Mouse (Mus musculus): ENCODE measurements at regions not wholly inside any gene's neighbourhood (a gene's known extent, or its start where the extent isn't known, plus 50 kb on each side); places are given as distances from the start of the nearest gene placed in this dataset.

- TF ChIP-seq POLR2A (IDR thresholded peaks at IDR 0.05; ENCODE audit: low read depth, low read length) (no peak), CTCF (IDR thresholded peaks at IDR 0.05; ENCODE audit: extremely low read depth, insufficient read length, insufficient replicate concordance, low read depth, low read length) (no peak)
- WGBS = 78% methylated on average over 3 of the region's 3 CpGs
- no peak overlapping the region for H3K4me3 ChIP-seq (ENCODE audit: low read depth, low read length)
- H3K36me3 ChIP-seq (ENCODE audit: control insufficient read depth, insufficient read depth, low read length) = no peaks in the 10 kb centered on the region
- H3K4me1 ChIP-seq (ENCODE audit: control insufficient read depth, insufficient read depth, insufficient read length, low read length) = no peaks in the 10 kb centered on the region
- no peaks in the 10 kb centered on the region for H3K27me3 ChIP-seq (ENCODE audit: control insufficient read depth, insufficient read depth, low read length)
- H3K27ac ChIP-seq (ENCODE audit: insufficient read depth, low read depth, low read length) = no peak overlapping the region
Observed at GRCm38 (mm10) chr2:79557361-79557760, 77.8 kb upstream of the Itprid2 start.

GRCm38 (mm10) chr2:79566280-79566933, 68.7 kb upstream of the Itprid2 start:
- no peak overlapping the region for H3K4me3 ChIP-seq (ENCODE audit: low read depth, low read length)
- no peaks in the 10 kb centered on the region for H3K36me3 ChIP-seq (ENCODE audit: control insufficient read depth, insufficient read depth, low read length)
- WGBS = 22% methylated on average over 3 of the region's 3 CpGs
- H3K27ac ChIP-seq (ENCODE audit: insufficient read depth, low read depth, low read length) = peak overlapping the region; percentile 26; the same call in 1 of the 2 replicates
- peaks cover 3% of the 10 kb centered on the region; the same call in 1 of the 2 replicates for H3K4me1 ChIP-seq (ENCODE audit: control insufficient read depth, insufficient read depth, insufficient read length, low read length)
- H3K27me3 ChIP-seq (ENCODE audit: control insufficient read depth, insufficient read depth, low read length) = no peaks in the 10 kb centered on the region
- peak; percentile 39; the same call in 1 of the 2 replicates for TF ChIP-seq CTCF (IDR thresholded peaks at IDR 0.05; ENCODE audit: extremely low read depth, insufficient read length, insufficient replicate concordance, low read depth, low read length)
- no peak for TF ChIP-seq POLR2A (IDR thresholded peaks at IDR 0.05; ENCODE audit: low read depth, low read length)

- TF ChIP-seq POLR2A (IDR thresholded peaks at IDR 0.05; ENCODE audit: low read depth, low read length) (no peak), CTCF (IDR thresholded peaks at IDR 0.05; ENCODE audit: extremely low read depth, insufficient read length, insufficient replicate concordance, low read depth, low read length) (no peak)
- 84% methylated on average over 3 of the region's 3 CpGs for WGBS
- Histone ChIP-seq H3K27me3 (ENCODE audit: control insufficient read depth, insufficient read depth, low read length) (no peaks in the 10 kb centered on the region), H3K36me3 (ENCODE audit: control insufficient read depth, insufficient read depth, low read length) (no peaks in the 10 kb centered on the region), H3K27ac (ENCODE audit: insufficient read depth, low read depth, low read length) (no peak overlapping the region), H3K4me3 (ENCODE audit: low read depth, low read length) (no peak overlapping the region), H3K4me1 (ENCODE audit: control insufficient read depth, insufficient read depth, insufficient read length, low read length) (peaks cover 3% of the 10 kb centered on the region; the same call in 1 of the 2 replicates)
Observed at GRCm38 (mm10) chr2:79567413-79567934, 67.7 kb upstream of the Itprid2 start.

GRCm38 (mm10) chr2:79569663-79570062, 65.5 kb upstream of the Itprid2 start:
- no peak overlapping the region for H3K27ac ChIP-seq (ENCODE audit: insufficient read depth, low read depth, low read length)
- no peak overlapping the region for H3K4me3 ChIP-seq (ENCODE audit: low read depth, low read length)
- peaks cover 3% of the 10 kb centered on the region; the same call in 1 of the 2 replicates for H3K4me1 ChIP-seq (ENCODE audit: control insufficient read depth, insufficient read depth, insufficient read length, low read length)
- H3K36me3 ChIP-seq (ENCODE audit: control insufficient read depth, insufficient read depth, low read length) = no peaks in the 10 kb centered on the region
- 85% methylated on average over 1 of the region's 1 CpGs for WGBS
- TF ChIP-seq POLR2A (IDR thresholded peaks at IDR 0.05; ENCODE audit: low read depth, low read length) (no peak), CTCF (IDR thresholded peaks at IDR 0.05; ENCODE audit: extremely low read depth, insufficient read length, insufficient replicate concordance, low read depth, low read length) (no peak)
- H3K27me3 ChIP-seq (ENCODE audit: control insufficient read depth, insufficient read depth, low read length) = no peaks in the 10 kb centered on the region

- H3K4me1 ChIP-seq (ENCODE audit: control insufficient read depth, insufficient read depth, insufficient read length, low read length) = peaks cover 2% of the 10 kb centered on the region; the same call in 1 of the 2 replicates
- no peaks in the 10 kb centered on the region for H3K27me3 ChIP-seq (ENCODE audit: control insufficient read depth, insufficient read depth, low read length)
- no peak overlapping the region for H3K27ac ChIP-seq (ENCODE audit: insufficient read depth, low read depth, low read length)
- no peak for TF ChIP-seq CTCF (IDR thresholded peaks at IDR 0.05; ENCODE audit: extremely low read depth, insufficient read length, insufficient replicate concordance, low read depth, low read length)
- TF ChIP-seq POLR2A (IDR thresholded peaks at IDR 0.05; ENCODE audit: low read depth, low read length) = no peak
- no peaks in the 10 kb centered on the region for H3K36me3 ChIP-seq (ENCODE audit: control insufficient read depth, insufficient read depth, low read length)
- no peak overlapping the region for H3K4me3 ChIP-seq (ENCODE audit: low read depth, low read length)
- WGBS = 85% methylated on average over 5 of the region's 5 CpGs
Observed at GRCm38 (mm10) chr2:79571910-79572309, 63.2 kb upstream of the Itprid2 start.

GRCm38 (mm10) chr2:79575074-79575473, 60.1 kb upstream of the Itprid2 start:
- 0 out of 2 replicates have a peak, but pooled peaks cover 2% of the 10 kb centered on the region for H3K4me1 ChIP-seq (ENCODE audit: control insufficient read depth, insufficient read depth, insufficient read length, low read length)
- H3K27ac ChIP-seq (ENCODE audit: insufficient read depth, low read depth, low read length) = no peak overlapping the region
- WGBS = 12% methylated on average over 6 of the region's 6 CpGs
- TF ChIP-seq POLR2A (IDR thresholded peaks at IDR 0.05; ENCODE audit: low read depth, low read length) = no peak
- no peak for TF ChIP-seq CTCF (IDR thresholded peaks at IDR 0.05; ENCODE audit: extremely low read depth, insufficient read length, insufficient replicate concordance, low read depth, low read length)
- H3K4me3 ChIP-seq (ENCODE audit: low read depth, low read length) = no peak overlapping the region
- no peaks in the 10 kb centered on the region for H3K27me3 ChIP-seq (ENCODE audit: control insufficient read depth, insufficient read depth, low read length)
- H3K36me3 ChIP-seq (ENCODE audit: control insufficient read depth, insufficient read depth, low read length) = no peaks in the 10 kb centered on the region

- H3K27me3 ChIP-seq (ENCODE audit: control insufficient read depth, insufficient read depth, low read length) = no peaks in the 10 kb centered on the region
- 26% methylated on average over 7 of the region's 7 CpGs for WGBS
- no peaks in the 10 kb centered on the region for H3K36me3 ChIP-seq (ENCODE audit: control insufficient read depth, insufficient read depth, low read length)
- H3K4me1 ChIP-seq (ENCODE audit: control insufficient read depth, insufficient read depth, insufficient read length, low read length) = peaks cover 5% of the 10 kb centered on the region; the same call in 1 of the 2 replicates
- H3K27ac ChIP-seq (ENCODE audit: insufficient read depth, low read depth, low read length) = peak overlapping the region; percentile 32; the same call in 1 of the 2 replicates
- no peak for TF ChIP-seq CTCF (IDR thresholded peaks at IDR 0.05; ENCODE audit: extremely low read depth, insufficient read length, insufficient replicate concordance, low read depth, low read length)
- no peak for TF ChIP-seq POLR2A (IDR thresholded peaks at IDR 0.05; ENCODE audit: low read depth, low read length)
- H3K4me3 ChIP-seq (ENCODE audit: low read depth, low read length) = no peak overlapping the region
Observed at GRCm38 (mm10) chr2:79585022-79585774, 50.0 kb upstream of the Itprid2 start.
